ENCODE assay signal across 24 mouse cellular contexts in the genomic region with DNA sequence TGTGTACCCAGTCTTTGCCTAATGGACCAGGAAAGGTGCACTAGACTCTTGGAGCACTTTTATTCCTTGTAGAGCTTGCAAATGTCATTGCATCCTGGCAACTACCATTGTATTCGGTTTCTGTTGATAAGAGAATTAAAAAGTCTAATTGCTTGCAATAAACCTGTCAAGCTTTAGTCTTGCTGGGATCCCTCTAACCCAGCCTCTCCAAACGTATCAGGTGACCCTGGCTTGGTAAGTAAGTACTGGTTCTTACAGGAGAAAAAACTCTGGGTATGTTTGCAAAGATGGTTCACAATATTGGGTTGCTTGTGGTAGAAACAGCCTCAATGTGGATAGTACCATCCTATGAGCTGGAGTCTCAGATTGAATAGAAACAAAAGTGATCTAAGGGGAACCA.
DNase-seq lines count a peak whose midpoint lies in the region; ATAC-seq and TF ChIP-seq lines count a peak whose summit lies in the region.
"Had no signal": no experiment of that assay in that cellular context is flagged by ENCODE, and none has a peak within 500 bp of the region (broad histone marks: within the 10 kb centered on the region; RNA-seq: fewer than 3 reads in every experiment).

No protein-coding gene starts in this region.

- H3K4me3 ChIP-seq in intestine, embryonic 14.5 days (ENCODE audit: low read depth, low read length) = no peak overlapping the region
- H3K4me3 ChIP-seq in intestine, embryonic 16.5 days (ENCODE audit: low read length) = no peak overlapping the region
- no peak overlapping the region for H3K4me3 ChIP-seq in kidney, embryonic 15.5 days (replicated peaks)
- no peak overlapping the region for H3K4me3 ChIP-seq in kidney, postnatal 0 days (replicated peaks; ENCODE audit: low read depth, low read length)
- H3K4me3 ChIP-seq: embryonic facial prominence, embryonic 10.5 days; embryonic facial prominence, embryonic 12.5 days; forebrain, embryonic 13.5 days; forebrain, embryonic 15.5 days had no signal

- WGBS in intestine, embryonic 14.5 days = 12% methylated on average over 2 of the region's 2 CpGs
- WGBS in intestine, embryonic 16.5 days = 17% methylated on average over 2 of the region's 2 CpGs
- 13% methylated on average over 2 of the region's 2 CpGs for WGBS in kidney, embryonic 15.5 days
- 8% methylated on average over 2 of the region's 2 CpGs for WGBS in kidney, postnatal 0 days

- no peak overlapping the region for H3K27ac ChIP-seq in intestine, embryonic 14.5 days (ENCODE audit: low read depth)
- no peak overlapping the region for H3K27ac ChIP-seq in intestine, embryonic 16.5 days (ENCODE audit: low read length)
- no peak overlapping the region for H3K27ac ChIP-seq in kidney, embryonic 15.5 days
- no peak overlapping the region for H3K27ac ChIP-seq in kidney, postnatal 0 days
- H3K27ac ChIP-seq: embryonic facial prominence, embryonic 10.5 days; embryonic facial prominence, embryonic 12.5 days; forebrain, embryonic 13.5 days; forebrain, embryonic 15.5 days had no signal

- no peak overlapping the region for H3K9ac ChIP-seq in intestine, embryonic 14.5 days (ENCODE audit: low read length)
- no peak overlapping the region for H3K9ac ChIP-seq in intestine, embryonic 16.5 days (ENCODE audit: low read depth, low read length)
- H3K9ac ChIP-seq in kidney, embryonic 15.5 days = no peak overlapping the region
- H3K9ac ChIP-seq in kidney, postnatal 0 days (ENCODE audit: low read depth, low read length) = no peak overlapping the region
- H3K9ac ChIP-seq: embryonic facial prominence, embryonic 12.5 days; forebrain, embryonic 13.5 days; forebrain, embryonic 15.5 days had no signal

- H3K27me3 ChIP-seq in intestine, embryonic 14.5 days (replicated peaks; ENCODE audit: control insufficient read depth, insufficient read depth, low read length) = no peaks in the 10 kb centered on the region
- H3K27me3 ChIP-seq in intestine, embryonic 16.5 days (replicated peaks; ENCODE audit: control insufficient read depth, insufficient read depth, low read length) = no peaks in the 10 kb centered on the region
- no peaks in the 10 kb centered on the region for H3K27me3 ChIP-seq in kidney, embryonic 15.5 days
- H3K27me3 ChIP-seq in kidney, postnatal 0 days (ENCODE audit: insufficient read depth, low read length) = no peaks in the 10 kb centered on the region
- H3K27me3 ChIP-seq: CH12.LX; embryonic facial prominence, embryonic 12.5 days; forebrain, embryonic 13.5 days; forebrain, embryonic 15.5 days; Patski had no signal

- no peaks in the 10 kb centered on the region for H3K36me3 ChIP-seq in intestine, embryonic 14.5 days (ENCODE audit: control insufficient read depth, insufficient read depth, low read length)
- no peaks in the 10 kb centered on the region for H3K36me3 ChIP-seq in intestine, embryonic 16.5 days (ENCODE audit: control insufficient read depth, insufficient read depth, low read length)
- no peaks in the 10 kb centered on the region for H3K36me3 ChIP-seq in kidney, embryonic 15.5 days
- H3K36me3 ChIP-seq in kidney, postnatal 0 days (ENCODE audit: insufficient read depth, low read length) = no peaks in the 10 kb centered on the region
- H3K36me3 ChIP-seq: embryonic facial prominence, embryonic 10.5 days; embryonic facial prominence, embryonic 12.5 days; forebrain, embryonic 15.5 days; G1E had no signal

- H3K9me3 ChIP-seq in intestine, embryonic 14.5 days (ENCODE audit: control insufficient read depth, low read length) = no peaks in the 10 kb centered on the region
- H3K9me3 ChIP-seq in intestine, embryonic 16.5 days (ENCODE audit: control insufficient read depth, low read length) = no peaks in the 10 kb centered on the region
- H3K9me3 ChIP-seq in kidney, embryonic 15.5 days (replicated peaks) = no peaks in the 10 kb centered on the region
- no peaks in the 10 kb centered on the region for H3K9me3 ChIP-seq in kidney, postnatal 0 days (replicated peaks; ENCODE audit: low read length)
- H3K9me3 ChIP-seq: embryonic facial prominence, embryonic 10.5 days; embryonic facial prominence, embryonic 12.5 days; forebrain, embryonic 13.5 days; forebrain, embryonic 15.5 days; G1E had no signal

- peak; percentile 47; the same call in 1 of the 2 replicates for ATAC-seq in intestine, embryonic 14.5 days (replicated peaks; ENCODE audit: low FRiP score, low TSS enrichment, low read depth)
- no peak for ATAC-seq in intestine, embryonic 16.5 days
- ATAC-seq in kidney, embryonic 15.5 days (replicated peaks; ENCODE audit: low FRiP score) = peak; percentile 81
- ATAC-seq in kidney, postnatal 0 days (replicated peaks; ENCODE audit: low FRiP score, low read depth) = 0 out of 2 replicates have a peak, but pooled peaks have one; percentile 29
- ATAC-seq: activated CD4-positive, CD25-positive, alpha-beta regulatory T cell, adult 4 months; CD4-positive, CD25-positive, alpha-beta regulatory T cell, adult 4 months; forebrain, embryonic 13.5 days; forebrain, embryonic 15.5 days; Patski had no signal

- no peak overlapping the region for H3K4me2 ChIP-seq in intestine, embryonic 14.5 days (ENCODE audit: low read length)
- no peak overlapping the region for H3K4me2 ChIP-seq in intestine, embryonic 16.5 days (ENCODE audit: low read depth, low read length)
- H3K4me2 ChIP-seq in kidney, embryonic 15.5 days = no peak overlapping the region
- no peak overlapping the region for H3K4me2 ChIP-seq in kidney, postnatal 0 days (ENCODE audit: low read length)
- H3K4me2 ChIP-seq: embryonic facial prominence, embryonic 12.5 days; forebrain, embryonic 13.5 days; forebrain, embryonic 15.5 days had no signal

- TF ChIP-seq CTCF in kidney, postnatal 0 days (IDR thresholded peaks at IDR 0.05; ENCODE audit: low read depth) = no peak

- no peak for DNase-seq in intestine, embryonic 14.5 days (ENCODE audit: low spot score)
- no peak for DNase-seq in kidney, adult 18-20 months
- DNase-seq in kidney, postnatal 0 days (ENCODE audit: low spot score) = peak; percentile 40
- no peak for DNase-seq in kidney, adult 9 months
- DNase-seq: adrenal gland, adult 8-10 months; adrenal gland, postnatal 14 days; adrenal gland, postnatal 36 days; B cell, adult 2 months; cerebellum, adult 11-12 months; cerebellum, adult 2 months; cerebellum, adult 9-10 months; cerebellum, postnatal 10 days; cerebellum, postnatal 25 days had no signal

- H3K4me1 ChIP-seq in intestine, embryonic 14.5 days (replicated peaks; ENCODE audit: control insufficient read depth, insufficient read depth, low read length) = no peaks in the 10 kb centered on the region
- no peaks in the 10 kb centered on the region for H3K4me1 ChIP-seq in intestine, embryonic 16.5 days (ENCODE audit: control insufficient read depth, insufficient read depth, low read length)
- no peaks in the 10 kb centered on the region for H3K4me1 ChIP-seq in kidney, embryonic 15.5 days
- H3K4me1 ChIP-seq in kidney, postnatal 0 days (replicated peaks; ENCODE audit: insufficient read depth, low read length) = no peaks in the 10 kb centered on the region
- H3K4me1 ChIP-seq: embryonic facial prominence, embryonic 10.5 days; embryonic facial prominence, embryonic 12.5 days; forebrain, embryonic 13.5 days; forebrain, embryonic 15.5 days had no signal
